Mouse (Mus musculus) megakaryocyte, embryonic 14.5 days (primary cell): Measurements from ENCODE around the gene Tmem234.

Source experiments
- FLI1 ChIP-seq: IDR thresholded peaks from 2 replicates; pipeline ENCODE4 v1.6.1; 2012; ENCODE audit warnings: low read length, inconsistent platforms, mixed read lengths
- GATA1 ChIP-seq: IDR thresholded peaks from 3 replicates; pipeline ENCODE4 v1.6.1; 2012; ENCODE audit warnings: mixed read lengths, low read length, inconsistent platforms, borderline replicate concordance

GRCm38 (mm10) chr4:129616631-129617030, 16.2 kb downstream of the Tmem234 start:
- no peak for TF ChIP-seq GATA1
- no peak for TF ChIP-seq FLI1
